Mouse (Mus musculus): ENCODE results near the gene Dgkb. TPM values are rescaled to one million over a fixed set of nuclear protein-coding genes. Genes with fewer than 3 reads are reported as not detected.

Gene Dgkb
- polyA plus RNA-seq, 1 experiment from 2014 or later = 0.73 TPM

DNA sequence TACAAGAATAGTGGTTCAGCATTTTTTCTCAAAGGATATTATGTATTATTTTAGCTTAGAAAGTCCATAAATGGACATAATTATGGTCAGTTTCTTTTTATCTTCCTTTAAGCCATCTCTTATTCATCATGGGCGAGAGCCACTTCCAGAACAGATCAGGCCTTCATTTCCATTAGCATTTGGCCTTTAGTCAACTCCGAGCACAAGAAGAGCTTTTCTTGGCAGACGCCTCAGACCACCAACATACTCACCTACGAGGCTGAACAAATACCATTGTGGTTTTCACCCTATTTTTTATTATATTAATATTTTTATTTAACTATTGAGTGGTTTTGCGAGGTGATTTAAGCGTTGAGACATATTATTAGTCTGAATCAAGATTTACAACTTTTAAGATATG lies 759.6 kb downstream of the Dgkb start:
- no peak overlapping the region for H3K4me2 ChIP-seq (replicated peaks; ENCODE audit: low read depth, low read length)

DNA sequence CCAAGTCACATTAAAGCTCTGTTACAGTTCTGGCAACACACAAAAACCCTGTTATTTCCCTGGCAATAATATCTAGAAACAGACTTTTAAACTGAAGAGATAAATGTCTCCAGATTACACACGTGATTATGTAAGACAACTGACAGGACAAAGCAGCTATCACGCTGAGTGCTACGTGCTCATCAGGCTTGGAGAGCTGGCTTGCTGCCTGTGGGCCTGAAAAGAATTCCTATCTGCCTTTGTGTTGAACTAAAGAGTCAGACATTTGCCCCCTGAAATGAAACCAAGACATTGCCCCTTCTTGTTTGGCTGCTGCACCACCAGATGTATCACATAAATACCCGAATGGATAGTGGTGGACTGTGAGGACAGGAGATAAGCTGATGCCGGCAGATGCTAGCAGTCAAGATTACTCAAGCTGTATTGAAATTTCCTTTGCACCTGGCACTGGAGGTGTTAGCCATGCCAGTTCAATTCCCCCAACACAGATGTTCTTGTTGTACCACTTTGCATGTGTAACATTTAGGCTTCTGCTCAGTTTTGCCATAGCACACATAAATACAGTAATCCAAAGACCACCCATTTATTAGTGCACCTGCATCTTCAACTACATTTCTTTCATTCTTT lies 761.8 kb downstream of the Dgkb start:
- Histone ChIP-seq H3K27me3 (ENCODE audit: control insufficient read depth, insufficient read depth, low read length) (no peaks in the 10 kb centered on the region), H3K36me3 (ENCODE audit: control insufficient read depth, insufficient read depth, low read length) (no peaks in the 10 kb centered on the region), H3K4me3 (ENCODE audit: low read length) (no peak overlapping the region), H3K9ac (ENCODE audit: low read depth, low read length) (no peak overlapping the region), H3K9me3 (ENCODE audit: control insufficient read depth, low read length) (no peaks in the 10 kb centered on the region), H3K27ac (ENCODE audit: low read depth, low read length) (no peak overlapping the region), H3K4me2 (replicated peaks; ENCODE audit: low read depth, low read length) (no peak overlapping the region), H3K4me1 (ENCODE audit: control insufficient read depth, insufficient read depth, low read length) (no peaks in the 10 kb centered on the region)
- WGBS = 81% methylated on average over 5 of the region's 5 CpGs
- no peak for ATAC-seq (ENCODE audit: low FRiP score, low TSS enrichment)

More for the DNA sequence above, 759.6 kb downstream of the Dgkb start:
- WGBS = 83% methylated on average over 6 of the region's 6 CpGs
- Histone ChIP-seq H3K27me3 (ENCODE audit: control insufficient read depth, insufficient read depth, low read length) (no peaks in the 10 kb centered on the region), H3K4me3 (ENCODE audit: low read length) (no peak overlapping the region), H3K4me1 (ENCODE audit: control insufficient read depth, insufficient read depth, low read length) (no peaks in the 10 kb centered on the region), H3K36me3 (ENCODE audit: control insufficient read depth, insufficient read depth, low read length) (no peaks in the 10 kb centered on the region), H3K9me3 (ENCODE audit: control insufficient read depth, low read length) (no peaks in the 10 kb centered on the region), H3K9ac (ENCODE audit: low read depth, low read length) (no peak overlapping the region), H3K27ac (ENCODE audit: low read depth, low read length) (no peak overlapping the region)
- ATAC-seq (ENCODE audit: low FRiP score, low TSS enrichment) = no peak

DNA sequence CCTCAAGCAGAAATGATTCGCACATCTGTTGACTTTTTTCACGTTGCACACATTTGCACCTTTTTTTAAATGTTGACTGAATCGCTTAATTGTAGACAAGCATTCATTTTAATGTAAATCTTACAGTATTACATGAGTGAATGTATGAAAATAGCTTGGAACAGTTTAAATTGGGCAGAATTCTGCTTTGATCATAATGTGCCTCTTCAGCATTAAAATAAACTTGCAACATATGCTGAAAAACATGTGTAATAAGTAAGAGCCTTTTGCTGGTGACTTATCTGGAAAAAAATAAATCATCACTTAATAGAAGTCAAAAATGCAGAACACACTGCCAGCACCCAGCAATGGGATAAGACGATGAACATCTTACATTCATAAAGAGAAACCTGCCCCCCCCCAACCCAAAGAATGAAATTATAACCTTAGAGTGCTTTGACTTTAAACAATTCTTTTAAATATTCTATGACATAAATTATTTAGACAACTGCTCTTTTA lies 768.9 kb downstream of the Dgkb start:
- Histone ChIP-seq H3K27me3 (ENCODE audit: control insufficient read depth, insufficient read depth, low read length) (no peaks in the 10 kb centered on the region), H3K4me3 (ENCODE audit: low read length) (no peak overlapping the region), H3K9ac (ENCODE audit: low read depth, low read length) (no peak overlapping the region), H3K27ac (ENCODE audit: low read depth, low read length) (no peak overlapping the region), H3K4me2 (replicated peaks; ENCODE audit: low read depth, low read length) (no peak overlapping the region), H3K9me3 (ENCODE audit: control insufficient read depth, low read length) (no peaks in the 10 kb centered on the region), H3K4me1 (ENCODE audit: control insufficient read depth, insufficient read depth, low read length) (no peaks in the 10 kb centered on the region), H3K36me3 (ENCODE audit: control insufficient read depth, insufficient read depth, low read length) (no peaks in the 10 kb centered on the region)
- 78% methylated on average over 4 of the region's 4 CpGs for WGBS
- no peak for ATAC-seq (ENCODE audit: low FRiP score, low TSS enrichment)

DNA sequence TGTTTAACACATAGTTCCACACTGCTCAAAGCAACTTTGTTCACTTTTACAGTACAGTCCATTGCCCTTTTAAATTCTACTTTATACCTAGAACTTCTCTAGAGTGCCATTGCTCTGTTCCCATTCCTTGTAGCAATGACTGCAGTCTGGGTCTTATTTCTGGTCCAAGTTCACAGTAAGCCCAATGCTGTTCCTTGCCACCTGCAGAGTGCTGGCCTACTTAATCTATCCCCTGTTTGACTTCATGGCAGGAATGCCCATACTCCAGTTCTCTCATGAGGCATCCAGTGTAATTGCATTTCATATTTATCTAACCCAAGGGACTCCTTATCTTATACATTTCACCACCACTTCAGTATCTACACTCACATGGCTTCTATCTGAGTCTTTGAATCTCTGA lies 772.4 kb downstream of the Dgkb start:
- H3K27ac ChIP-seq (ENCODE audit: low read depth, low read length) = no peak overlapping the region
- H3K4me2 ChIP-seq (replicated peaks; ENCODE audit: low read depth, low read length) = no peak overlapping the region
- no peak for ATAC-seq (ENCODE audit: low FRiP score, low TSS enrichment)
- H3K9ac ChIP-seq (ENCODE audit: low read depth, low read length) = no peak overlapping the region
- no peaks in the 10 kb centered on the region for H3K4me1 ChIP-seq (ENCODE audit: control insufficient read depth, insufficient read depth, low read length)
- H3K27me3 ChIP-seq (ENCODE audit: control insufficient read depth, insufficient read depth, low read length) = no peaks in the 10 kb centered on the region
- H3K4me3 ChIP-seq (ENCODE audit: low read length) = no peak overlapping the region
- no peaks in the 10 kb centered on the region for H3K36me3 ChIP-seq (ENCODE audit: control insufficient read depth, insufficient read depth, low read length)
- no peaks in the 10 kb centered on the region for H3K9me3 ChIP-seq (ENCODE audit: control insufficient read depth, low read length)

DNA sequence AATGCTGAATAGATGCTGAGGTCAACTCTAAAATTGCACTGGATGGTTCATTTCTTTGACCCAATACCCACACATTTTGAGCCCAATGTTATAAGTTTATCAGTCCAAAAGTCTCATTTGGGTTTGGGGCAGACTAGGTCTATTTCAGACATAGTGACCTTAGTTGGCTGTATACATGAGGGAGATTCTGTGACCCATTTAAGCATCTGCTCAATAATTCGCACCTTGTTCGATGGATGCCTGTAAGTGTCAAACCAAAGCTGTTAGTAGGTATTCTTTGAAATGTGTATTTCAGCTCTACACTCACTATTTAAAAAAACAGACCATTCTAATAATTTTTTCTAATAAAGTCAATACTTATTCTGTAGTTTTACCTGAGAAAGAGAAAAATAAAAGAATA lies 776.1 kb downstream of the Dgkb start:
- H3K4me2 ChIP-seq (replicated peaks; ENCODE audit: low read depth, low read length) = no peak overlapping the region
- ATAC-seq (ENCODE audit: low FRiP score, low TSS enrichment) = no peak
- no peaks in the 10 kb centered on the region for H3K9me3 ChIP-seq (ENCODE audit: control insufficient read depth, low read length)
- no peaks in the 10 kb centered on the region for H3K36me3 ChIP-seq (ENCODE audit: control insufficient read depth, insufficient read depth, low read length)
- no peak overlapping the region for H3K4me3 ChIP-seq (ENCODE audit: low read length)
- H3K27ac ChIP-seq (ENCODE audit: low read depth, low read length) = no peak overlapping the region
- 97% methylated on average over 2 of the region's 2 CpGs for WGBS
- H3K4me1 ChIP-seq (ENCODE audit: control insufficient read depth, insufficient read depth, low read length) = no peaks in the 10 kb centered on the region
- no peaks in the 10 kb centered on the region for H3K27me3 ChIP-seq (ENCODE audit: control insufficient read depth, insufficient read depth, low read length)
- no peak overlapping the region for H3K9ac ChIP-seq (ENCODE audit: low read depth, low read length)

DNA sequence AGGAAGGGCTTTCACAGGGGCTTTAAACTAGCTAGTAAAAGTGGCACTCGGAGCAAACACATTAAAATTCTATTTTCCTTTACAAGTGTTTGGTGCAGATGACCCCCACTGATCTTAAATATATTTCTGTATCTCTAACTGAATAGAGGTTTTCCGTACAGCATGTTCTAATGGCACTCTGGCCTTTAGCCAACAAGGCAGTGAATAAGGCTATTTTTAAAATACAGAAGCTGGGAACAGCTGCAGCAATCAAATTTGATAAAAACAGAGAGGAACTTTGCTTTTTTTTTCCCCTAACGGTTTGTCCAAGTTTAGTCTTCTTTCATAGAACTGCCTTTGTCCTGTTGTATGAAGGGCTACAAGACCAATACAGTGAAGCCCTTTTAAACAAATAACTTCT lies 776.5 kb downstream of the Dgkb start:
- Histone ChIP-seq H3K27ac (ENCODE audit: low read depth, low read length) (no peak overlapping the region), H3K4me1 (ENCODE audit: control insufficient read depth, insufficient read depth, low read length) (no peaks in the 10 kb centered on the region), H3K9me3 (ENCODE audit: control insufficient read depth, low read length) (no peaks in the 10 kb centered on the region), H3K4me3 (ENCODE audit: low read length) (no peak overlapping the region), H3K9ac (ENCODE audit: low read depth, low read length) (no peak overlapping the region), H3K36me3 (ENCODE audit: control insufficient read depth, insufficient read depth, low read length) (no peaks in the 10 kb centered on the region), H3K27me3 (ENCODE audit: control insufficient read depth, insufficient read depth, low read length) (no peaks in the 10 kb centered on the region), H3K4me2 (replicated peaks; ENCODE audit: low read depth, low read length) (no peak overlapping the region)
- no peak for ATAC-seq (ENCODE audit: low FRiP score, low TSS enrichment)
- WGBS = 59% methylated on average over 3 of the region's 3 CpGs

DNA sequence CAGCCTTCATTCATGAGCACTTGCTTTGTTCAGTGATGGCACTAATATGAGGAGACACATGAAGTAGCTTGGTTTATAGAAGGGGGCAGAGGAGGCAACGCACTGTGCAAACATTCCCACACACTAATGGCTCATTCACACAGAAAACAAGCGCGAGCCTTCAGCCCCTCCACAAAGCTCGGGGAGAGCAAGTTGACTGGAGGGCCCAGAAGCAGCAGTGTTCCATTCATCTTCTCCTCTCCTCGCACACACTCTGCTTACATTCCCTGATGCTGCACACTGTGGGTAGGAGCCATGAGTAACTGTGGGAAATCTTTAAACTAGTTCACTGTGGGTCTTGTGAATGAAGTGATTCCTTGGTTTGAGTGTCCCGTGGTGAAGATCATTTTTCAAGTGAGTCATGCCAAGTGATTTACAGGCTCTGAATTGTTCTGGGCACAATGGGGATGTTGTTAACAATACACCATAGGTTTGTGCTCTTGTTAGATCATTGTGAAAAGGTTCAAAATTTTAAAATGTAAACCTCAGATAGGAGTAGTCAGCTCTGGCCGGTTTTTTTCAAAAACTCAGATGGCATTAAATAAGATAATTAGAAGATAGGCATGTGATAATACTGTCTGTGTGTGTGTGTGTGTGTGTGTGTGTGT lies 779.0 kb downstream of the Dgkb start:
- no peak for ATAC-seq (ENCODE audit: low FRiP score, low TSS enrichment)
- Histone ChIP-seq H3K27me3 (ENCODE audit: control insufficient read depth, insufficient read depth, low read length) (no peaks in the 10 kb centered on the region), H3K4me3 (ENCODE audit: low read length) (no peak overlapping the region), H3K4me1 (ENCODE audit: control insufficient read depth, insufficient read depth, low read length) (no peaks in the 10 kb centered on the region), H3K9me3 (ENCODE audit: control insufficient read depth, low read length) (no peaks in the 10 kb centered on the region), H3K9ac (ENCODE audit: low read depth, low read length) (no peak overlapping the region), H3K36me3 (ENCODE audit: control insufficient read depth, insufficient read depth, low read length) (no peaks in the 10 kb centered on the region), H3K27ac (ENCODE audit: low read depth, low read length) (no peak overlapping the region), H3K4me2 (replicated peaks; ENCODE audit: low read depth, low read length) (no peak overlapping the region)
- 67% methylated on average over 7 of the region's 7 CpGs for WGBS

DNA sequence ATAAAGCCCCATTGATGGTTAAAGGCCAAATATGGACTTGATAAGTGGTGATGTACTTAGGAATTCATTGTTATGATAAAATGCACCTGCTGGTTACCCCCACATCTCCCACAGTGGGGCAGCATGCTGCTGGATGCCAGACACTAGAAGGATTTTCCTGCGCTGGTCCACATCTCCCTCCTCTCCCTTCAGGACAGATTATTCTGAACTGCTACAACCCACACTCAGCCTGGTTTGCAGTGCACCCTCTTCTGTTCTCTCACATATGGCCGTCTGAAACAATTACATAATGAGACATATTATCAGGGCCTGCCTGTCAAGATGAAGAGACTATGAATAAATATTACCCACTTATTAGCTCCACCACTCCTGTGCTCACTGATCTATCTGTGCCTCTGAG lies 780.6 kb downstream of the Dgkb start:
- ATAC-seq (ENCODE audit: low FRiP score, low TSS enrichment) = no peak
- Histone ChIP-seq H3K36me3 (ENCODE audit: control insufficient read depth, insufficient read depth, low read length) (no peaks in the 10 kb centered on the region), H3K27ac (ENCODE audit: low read depth, low read length) (no peak overlapping the region), H3K9me3 (ENCODE audit: control insufficient read depth, low read length) (no peaks in the 10 kb centered on the region), H3K9ac (ENCODE audit: low read depth, low read length) (no peak overlapping the region), H3K27me3 (ENCODE audit: control insufficient read depth, insufficient read depth, low read length) (no peaks in the 10 kb centered on the region), H3K4me2 (replicated peaks; ENCODE audit: low read depth, low read length) (no peak overlapping the region), H3K4me1 (ENCODE audit: control insufficient read depth, insufficient read depth, low read length) (no peaks in the 10 kb centered on the region), H3K4me3 (ENCODE audit: low read length) (no peak overlapping the region)
- 60% methylated on average over 2 of the region's 2 CpGs for WGBS

DNA sequence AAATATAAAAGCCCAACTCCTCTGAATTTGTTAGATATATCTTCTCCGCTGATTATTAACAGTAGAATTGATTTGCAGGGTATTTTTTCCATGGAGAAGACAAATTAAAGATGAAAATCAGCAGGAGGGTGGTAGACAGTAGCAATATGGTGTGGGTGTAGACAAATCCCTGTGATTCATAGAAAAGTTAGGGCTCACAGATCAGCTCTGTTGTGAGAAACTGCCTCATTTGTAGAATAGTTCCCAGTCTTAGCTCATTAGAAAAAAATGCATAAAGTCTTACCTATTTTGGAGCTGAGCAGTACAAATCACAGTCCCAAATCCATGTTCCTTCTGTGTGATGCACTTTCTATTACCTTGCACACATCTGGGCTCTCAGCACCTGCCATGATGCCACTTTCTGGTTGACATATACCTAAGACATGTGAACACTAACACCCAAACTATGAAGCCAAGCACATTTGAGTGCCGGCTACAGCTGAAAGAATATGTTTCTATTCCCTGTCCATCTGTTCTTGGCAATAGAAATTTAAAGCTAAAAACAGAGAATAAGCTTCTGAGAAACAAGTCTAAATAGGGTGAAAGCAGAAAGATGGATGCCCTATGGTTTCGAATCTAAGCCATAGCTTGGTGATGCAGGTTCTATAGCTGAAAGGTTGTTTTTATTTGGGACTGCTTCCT lies 782.8 kb downstream of the Dgkb start:
- no peak overlapping the region for H3K9ac ChIP-seq (ENCODE audit: low read depth, low read length)
- no peaks in the 10 kb centered on the region for H3K36me3 ChIP-seq (ENCODE audit: control insufficient read depth, insufficient read depth, low read length)
- H3K4me2 ChIP-seq (replicated peaks; ENCODE audit: low read depth, low read length) = no peak overlapping the region
- H3K4me3 ChIP-seq (ENCODE audit: low read length) = no peak overlapping the region
- H3K27me3 ChIP-seq (ENCODE audit: control insufficient read depth, insufficient read depth, low read length) = no peaks in the 10 kb centered on the region
- no peaks in the 10 kb centered on the region for H3K9me3 ChIP-seq (ENCODE audit: control insufficient read depth, low read length)
- H3K27ac ChIP-seq (ENCODE audit: low read depth, low read length) = no peak overlapping the region
- H3K4me1 ChIP-seq (ENCODE audit: control insufficient read depth, insufficient read depth, low read length) = no peaks in the 10 kb centered on the region
- no peak for ATAC-seq (ENCODE audit: low FRiP score, low TSS enrichment)
- 91% methylated on average over 3 of the region's 3 CpGs for WGBS

Measured in kidney, embryonic 14.5 days (tissue).